In the genomic region with DNA sequence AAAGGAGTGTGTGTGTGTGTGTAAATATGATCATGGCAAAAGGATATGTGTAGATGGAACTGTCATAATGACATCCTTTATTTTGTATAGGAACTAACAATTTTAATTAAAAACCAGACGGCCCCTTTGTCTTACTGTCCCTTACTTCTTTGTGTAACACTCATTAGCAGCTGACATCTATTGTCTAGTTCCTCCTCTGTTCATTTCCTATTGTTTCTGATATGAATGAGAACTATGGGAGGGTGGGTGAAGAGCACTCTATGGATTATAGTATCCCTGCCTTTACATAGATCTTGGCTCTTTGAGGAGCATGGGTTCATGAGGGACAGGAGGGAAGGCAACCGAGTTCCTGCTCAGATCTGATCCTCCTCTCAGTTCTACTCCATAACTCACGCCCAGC, we compare ENCODE assay signal across 23 mouse cellular contexts.
DNase-seq lines count a peak whose midpoint lies in the region; ATAC-seq and TF ChIP-seq lines count a peak whose summit lies in the region.
"Had no signal": no experiment of that assay in that cellular context is flagged by ENCODE, and none has a peak within 500 bp of the region (broad histone marks: within the 10 kb centered on the region; RNA-seq: fewer than 3 reads in every experiment).

No protein-coding gene starts in this region.

- no peak for TF ChIP-seq CTCF in stomach, postnatal 0 days (IDR thresholded peaks at IDR 0.05; ENCODE audit: low read depth)

- no peak overlapping the region for H3K4me2 ChIP-seq in forebrain, embryonic 12.5 days
- no peak overlapping the region for H3K4me2 ChIP-seq in forebrain, embryonic 14.5 days (ENCODE audit: low read length)
- H3K4me2 ChIP-seq in heart, embryonic 13.5 days: no peak overlapping the region; the same call in 1 of the 2 replicates
- no peak overlapping the region for H3K4me2 ChIP-seq in lung, embryonic 15.5 days
- no peak overlapping the region for H3K4me2 ChIP-seq in stomach, postnatal 0 days (replicated peaks; ENCODE audit: low read depth)
- H3K4me2 ChIP-seq: embryonic facial prominence, embryonic 15.5 days; hindbrain, embryonic 14.5 days; intestine, embryonic 15.5 days had no signal

- no peak overlapping the region for H3K9ac ChIP-seq in forebrain, embryonic 12.5 days
- H3K9ac ChIP-seq in forebrain, embryonic 14.5 days (ENCODE audit: low read length): no peak overlapping the region
- H3K9ac ChIP-seq in heart, embryonic 13.5 days: no peak overlapping the region
- H3K9ac ChIP-seq in lung, embryonic 15.5 days: no peak overlapping the region
- H3K9ac ChIP-seq in stomach, postnatal 0 days (ENCODE audit: low read length): no peak overlapping the region
- H3K9ac ChIP-seq: embryonic facial prominence, embryonic 15.5 days; hindbrain, embryonic 14.5 days; intestine, embryonic 15.5 days had no signal

- H3K36me3 ChIP-seq in forebrain, embryonic 12.5 days (replicated peaks): no peaks in the 10 kb centered on the region
- no peaks in the 10 kb centered on the region for H3K36me3 ChIP-seq in forebrain, embryonic 14.5 days (ENCODE audit: control insufficient read depth, insufficient read depth, low read length)
- H3K36me3 ChIP-seq in heart, embryonic 13.5 days: no peaks in the 10 kb centered on the region
- no peaks in the 10 kb centered on the region for H3K36me3 ChIP-seq in lung, embryonic 15.5 days
- no peaks in the 10 kb centered on the region for H3K36me3 ChIP-seq in stomach, postnatal 0 days (ENCODE audit: control insufficient read depth, insufficient read depth, low read length)
- H3K36me3 ChIP-seq: embryonic facial prominence, embryonic 15.5 days; forebrain, embryonic 10.5 days; G1E; hindbrain, embryonic 10.5 days; intestine, embryonic 15.5 days had no signal

- intact Hi-C loops in heart, postnatal 14 days (cut with DNase I): no loop called here

- no peak for DNase-seq in forebrain, embryonic 14.5 days (ENCODE audit: low spot score)
- DNase-seq in heart, postnatal 14 days: no peak
- DNase-seq in lung, postnatal 10 days: no peak
- DNase-seq in stomach, postnatal 0 days (ENCODE audit: low spot score): no peak
- DNase-seq: adrenal gland, adult 8-10 months; adrenal gland, postnatal 36 days; B cell, adult 2 months; cerebellum, adult 2 months; cerebellum, postnatal 10 days; gastrocnemius, postnatal 10 days; kidney, adult 18-20 months had no signal

- H3K4me1 ChIP-seq in forebrain, embryonic 12.5 days: no peaks in the 10 kb centered on the region
- no peaks in the 10 kb centered on the region for H3K4me1 ChIP-seq in forebrain, embryonic 14.5 days (ENCODE audit: control insufficient read depth, insufficient read depth, low read length)
- H3K4me1 ChIP-seq in heart, embryonic 13.5 days: peaks cover 35% of the 10 kb centered on the region
- H3K4me1 ChIP-seq in lung, embryonic 15.5 days: peaks cover 6% of the 10 kb centered on the region; the same call in 1 of the 2 replicates
- H3K4me1 ChIP-seq in stomach, postnatal 0 days (replicated peaks; ENCODE audit: control insufficient read depth, insufficient read depth): no peaks in the 10 kb centered on the region
- H3K4me1 ChIP-seq: intestine, embryonic 15.5 days had no signal

- ATAC-seq in forebrain, embryonic 12.5 days (ENCODE audit: low FRiP score): no peak
- ATAC-seq in forebrain, embryonic 14.5 days: no peak
- ATAC-seq in heart, embryonic 13.5 days (ENCODE audit: extremely low read depth, insufficient number of reproducible peaks, low FRiP score, low TSS enrichment): no peak
- ATAC-seq in lung, embryonic 15.5 days (ENCODE audit: borderline replicate concordance, extremely low read depth, low FRiP score, low TSS enrichment): no peak
- ATAC-seq in stomach, postnatal 0 days (ENCODE audit: low FRiP score, low TSS enrichment): no peak
- ATAC-seq: CD4-positive, CD25-positive, alpha-beta regulatory T cell, adult 4 months; forebrain, embryonic 16.5 days; intestine, embryonic 15.5 days had no signal

- no peak for TF ChIP-seq EP300 in stomach, postnatal 0 days (optimal IDR thresholded peaks at IDR 0.05)

- no peak overlapping the region for H3K4me3 ChIP-seq in forebrain, embryonic 12.5 days (replicated peaks)
- H3K4me3 ChIP-seq in forebrain, embryonic 14.5 days (ENCODE audit: low read depth, low read length): no peak overlapping the region
- H3K4me3 ChIP-seq in heart, embryonic 13.5 days: no peak overlapping the region
- no peak overlapping the region for H3K4me3 ChIP-seq in lung, embryonic 15.5 days
- no peak overlapping the region for H3K4me3 ChIP-seq in stomach, postnatal 0 days (ENCODE audit: low read depth, low read length)
- H3K4me3 ChIP-seq: embryonic facial prominence, embryonic 15.5 days; erythroblast, embryonic 14.5 days; forebrain, embryonic 10.5 days; hindbrain, embryonic 10.5 days; intestine, embryonic 15.5 days had no signal

- H3K27ac ChIP-seq in forebrain, embryonic 12.5 days: 0 out of 2 replicates have a peak overlapping the region, but pooled peaks have one; percentile 0
- H3K27ac ChIP-seq in forebrain, embryonic 14.5 days (ENCODE audit: low read depth, low read length): no peak overlapping the region
- peak overlapping the region; percentile 77 for H3K27ac ChIP-seq in heart, embryonic 13.5 days (replicated peaks)
- peak overlapping the region; percentile 22; the same call in 1 of the 2 replicates for H3K27ac ChIP-seq in lung, embryonic 15.5 days
- no peak overlapping the region for H3K27ac ChIP-seq in stomach, postnatal 0 days (replicated peaks)
- H3K27ac ChIP-seq: embryonic facial prominence, embryonic 15.5 days; forebrain, embryonic 10.5 days; hindbrain, embryonic 10.5 days; hindbrain, embryonic 14.5 days; intestine, embryonic 15.5 days had no signal

- no peaks in the 10 kb centered on the region for H3K9me3 ChIP-seq in forebrain, embryonic 12.5 days
- H3K9me3 ChIP-seq in forebrain, embryonic 14.5 days (replicated peaks; ENCODE audit: control insufficient read depth, low read length): no peaks in the 10 kb centered on the region
- no peaks in the 10 kb centered on the region for H3K9me3 ChIP-seq in heart, embryonic 13.5 days
- no peaks in the 10 kb centered on the region for H3K9me3 ChIP-seq in lung, embryonic 15.5 days
- no peaks in the 10 kb centered on the region for H3K9me3 ChIP-seq in stomach, postnatal 0 days (ENCODE audit: control insufficient read depth, low read length)
- H3K9me3 ChIP-seq: embryonic facial prominence, embryonic 15.5 days; forebrain, embryonic 10.5 days; hindbrain, embryonic 10.5 days; intestine, embryonic 15.5 days had no signal

- WGBS in forebrain, embryonic 12.5 days: 52% methylated on average over 3 of the region's 3 CpGs
- 58% methylated on average over 3 of the region's 3 CpGs for WGBS in forebrain, embryonic 14.5 days
- WGBS in heart, embryonic 13.5 days: 41% methylated on average over 3 of the region's 3 CpGs
- 52% methylated on average over 3 of the region's 3 CpGs for WGBS in lung, embryonic 15.5 days
- WGBS in stomach, postnatal 0 days: 74% methylated on average over 3 of the region's 3 CpGs

- H3K27me3 ChIP-seq in forebrain, embryonic 12.5 days: no peaks in the 10 kb centered on the region; the same call in 1 of the 2 replicates
- H3K27me3 ChIP-seq in forebrain, embryonic 14.5 days (replicated peaks; ENCODE audit: control insufficient read depth, insufficient read depth, low read length): no peaks in the 10 kb centered on the region
- H3K27me3 ChIP-seq in heart, embryonic 13.5 days (replicated peaks): peaks cover 29% of the 10 kb centered on the region
- no peaks in the 10 kb centered on the region for H3K27me3 ChIP-seq in lung, embryonic 15.5 days
- no peaks in the 10 kb centered on the region for H3K27me3 ChIP-seq in stomach, postnatal 0 days (ENCODE audit: control insufficient read depth, insufficient read depth, low read length)
- H3K27me3 ChIP-seq: intestine, embryonic 15.5 days had no signal

Comparison
In these comparisons a context has a peak if more than half of its experiments do, and no peak if none do; other contexts are left out.
1. H3K27ac ChIP-seq: peak in forebrain, embryonic 12.5 days (single experiment), heart, embryonic 13.5 days (single experiment) and lung, embryonic 15.5 days (single experiment); none in forebrain, embryonic 14.5 days (single experiment) and stomach, postnatal 0 days (single experiment).